Mouse (Mus musculus) monocyte, adult 2 months (primary cell): ENCODE measurements around the gene Ube3b.

Source experiments
- DNase-seq, 2 experiments: peaks; one replicate each; pipeline ENCODE4 v3.0.0; 2022; ENCODE audit warnings: low spot score in 2 of 2, low read depth in 1 of 2

Gene Ube3b

DNA sequence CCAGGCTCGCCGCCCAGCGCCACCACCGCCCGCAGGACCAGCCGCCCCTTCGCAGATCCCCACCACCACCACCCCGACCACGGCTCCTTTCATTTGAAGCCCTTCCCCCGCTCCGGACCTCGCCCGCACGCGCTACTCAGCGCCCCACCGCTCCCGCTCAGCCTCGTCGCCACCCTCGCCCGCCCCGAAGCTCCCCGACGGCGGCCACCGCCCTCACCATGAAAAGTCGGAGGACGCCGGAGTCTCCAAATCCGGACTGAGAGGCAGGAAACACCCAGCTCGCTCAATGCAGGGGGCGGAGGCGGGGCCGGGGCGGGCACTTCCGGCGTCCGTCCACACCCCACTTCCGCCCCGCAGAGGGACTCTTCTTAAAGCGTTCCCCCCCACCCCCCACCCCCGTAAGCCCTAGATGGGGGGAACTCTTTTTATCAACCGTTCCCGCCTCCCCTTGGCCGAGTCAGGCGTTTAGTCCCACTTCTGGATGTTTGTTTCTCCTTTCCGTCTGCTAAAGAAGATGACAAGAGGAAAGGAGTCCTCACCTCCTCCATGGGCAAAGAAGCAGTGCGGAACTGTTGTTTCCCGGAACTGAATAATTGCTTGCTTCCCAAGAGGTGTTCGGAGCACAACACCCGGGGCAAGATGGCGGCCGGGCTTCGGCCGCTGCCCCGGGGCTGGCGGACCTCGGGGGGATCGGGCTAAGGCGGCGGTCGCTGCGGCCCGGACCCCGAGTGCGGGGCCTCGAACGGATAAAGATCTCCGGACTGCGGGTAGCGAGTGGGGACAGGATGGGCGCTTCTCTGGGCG is at the start of gene Ube3b, which contains the start of gene Kctd10:
Gene Ube3b (plus strand): TSS at position 399 of the 804 bp plus-strand sequence.
Gene Kctd10 (minus strand): TSS at position 300 of the 804 bp plus-strand sequence.
- peak; percentile 57 to 79 for DNase-seq

DNA sequence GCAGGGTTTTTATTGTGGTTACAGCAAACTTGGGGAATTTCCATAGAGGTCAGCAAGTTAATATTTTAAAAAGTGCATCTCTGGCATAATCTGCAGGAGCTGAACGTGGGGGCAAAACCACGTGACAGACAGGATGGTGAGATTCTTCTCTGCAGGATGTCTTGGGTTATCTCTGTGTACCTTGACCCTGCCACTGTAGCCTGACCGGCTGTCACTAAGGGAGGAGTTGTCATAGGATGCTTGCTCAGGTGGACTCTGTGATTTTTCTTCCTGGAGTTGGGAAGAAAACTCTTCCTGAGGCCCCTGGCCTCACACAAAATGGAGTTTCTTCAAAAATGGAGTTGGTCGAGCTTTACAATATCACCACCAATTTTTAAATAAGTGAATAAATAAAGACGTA is 37.4 kb upstream of the Ube3b start:
- no peak for DNase-seq

DNA sequence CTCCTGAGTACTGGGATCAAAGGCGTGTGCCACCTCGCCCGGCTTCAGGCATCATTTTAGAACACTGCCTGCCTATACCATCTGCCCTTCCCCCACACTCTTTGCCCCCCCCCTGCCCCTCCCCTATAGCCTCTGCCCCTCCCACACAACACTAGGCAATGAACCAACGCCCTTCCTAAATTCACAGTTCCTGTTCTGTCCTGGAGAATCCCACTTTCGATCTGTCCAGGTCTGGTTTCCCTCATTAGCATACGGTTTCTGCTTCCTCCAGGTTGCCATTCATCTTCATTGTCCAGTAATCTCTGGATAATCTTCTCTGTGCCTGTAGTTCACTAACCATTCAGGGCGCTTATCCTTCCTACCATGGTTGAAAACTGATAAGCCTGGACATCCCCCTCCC is 36.8 kb upstream of the Ube3b start:
- DNase-seq = no peak

DNA sequence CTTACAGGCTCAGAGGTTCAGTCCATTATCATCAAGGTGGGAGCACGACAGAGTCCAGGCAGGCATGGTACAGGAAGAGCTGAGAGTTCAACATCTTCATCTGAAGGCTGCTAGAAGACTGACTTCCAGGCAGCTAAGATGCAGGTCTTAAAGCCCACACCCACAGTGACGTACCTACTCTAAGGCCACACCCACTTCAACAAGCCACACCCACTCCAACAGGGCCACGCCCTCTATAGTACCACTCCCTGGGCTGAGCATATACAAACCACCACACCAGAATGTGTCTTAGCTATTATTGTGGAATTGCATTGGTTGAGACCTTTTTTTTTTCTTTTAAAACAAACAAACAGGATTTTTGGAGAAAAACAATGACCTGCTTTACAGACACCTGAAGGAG is 34.9 kb upstream of the Ube3b start:
- DNase-seq = no peak

DNA sequence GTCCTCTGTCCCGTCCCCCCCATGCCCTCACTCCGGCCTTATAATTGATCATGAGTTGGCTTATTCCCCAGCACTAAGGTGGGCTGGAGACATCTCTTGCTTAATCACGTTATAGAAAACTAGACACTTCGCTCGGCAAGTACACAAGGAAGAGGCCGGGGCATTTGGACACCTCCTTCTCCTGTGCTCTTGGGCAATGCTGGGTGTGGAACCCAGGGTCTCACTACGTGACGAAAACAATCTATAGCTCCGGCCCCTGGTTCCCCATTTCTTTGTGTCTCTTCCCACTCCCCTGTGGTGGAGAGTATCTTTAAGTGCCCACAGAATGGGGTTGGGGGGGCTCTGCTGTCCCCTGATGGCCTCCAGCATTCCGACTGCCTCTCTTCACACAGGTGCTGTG is 33.4 kb upstream of the Ube3b start:
- DNase-seq = no peak

DNA sequence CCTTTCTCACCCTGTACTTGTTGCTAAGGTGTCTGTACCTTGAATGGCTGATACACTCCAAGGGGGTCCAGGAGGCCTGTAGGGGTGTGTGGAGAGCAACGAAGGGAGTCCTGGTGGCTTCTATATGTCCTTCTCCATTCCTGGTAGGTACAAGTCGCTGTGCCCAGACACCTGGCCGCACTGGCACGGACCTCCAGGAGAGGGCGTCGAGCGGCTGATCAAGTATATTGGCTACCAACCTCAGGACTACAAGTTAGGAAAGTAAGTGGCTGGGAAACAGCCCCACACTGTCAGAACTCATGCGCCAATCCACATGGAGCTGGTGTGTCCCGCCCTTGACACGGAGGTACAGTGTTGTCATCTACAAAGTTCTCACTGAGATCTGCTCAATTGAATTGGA is 28.9 kb upstream of the Ube3b start:
- no peak for DNase-seq

DNA sequence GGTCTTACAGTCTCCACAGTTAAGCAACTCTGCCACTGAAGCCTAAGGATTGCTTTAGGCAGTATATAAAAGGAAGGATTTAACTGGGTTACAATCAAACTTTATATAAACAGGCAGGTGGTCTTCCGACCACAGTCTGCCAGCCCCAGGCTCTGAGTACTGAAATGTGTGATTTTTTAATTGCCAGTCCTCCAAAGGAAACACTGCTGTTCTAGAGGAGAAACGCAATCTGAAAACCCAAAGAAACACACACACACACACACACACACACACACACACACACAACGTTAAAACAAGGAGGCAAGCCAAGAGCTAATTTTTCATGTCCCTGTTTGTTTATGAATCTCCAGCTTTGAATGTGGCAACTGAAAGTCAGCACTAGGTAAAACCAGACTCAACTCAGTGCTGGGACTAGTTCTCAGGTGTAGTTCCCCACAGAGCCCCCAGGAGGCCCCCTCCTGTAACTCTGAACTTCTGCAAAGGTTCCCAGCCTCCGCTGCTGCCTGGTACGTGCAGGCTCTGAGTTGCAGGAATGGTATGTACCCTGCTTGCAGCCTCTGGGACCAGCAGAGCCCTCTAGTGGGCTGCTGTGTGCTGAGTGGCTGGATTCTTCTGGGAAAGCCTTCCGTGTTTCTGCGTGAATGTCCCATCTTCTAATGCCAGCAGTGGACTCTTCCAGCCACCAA is 24.0 kb upstream of the Ube3b start:
- peak; percentile 30 to 39 for DNase-seq

DNA sequence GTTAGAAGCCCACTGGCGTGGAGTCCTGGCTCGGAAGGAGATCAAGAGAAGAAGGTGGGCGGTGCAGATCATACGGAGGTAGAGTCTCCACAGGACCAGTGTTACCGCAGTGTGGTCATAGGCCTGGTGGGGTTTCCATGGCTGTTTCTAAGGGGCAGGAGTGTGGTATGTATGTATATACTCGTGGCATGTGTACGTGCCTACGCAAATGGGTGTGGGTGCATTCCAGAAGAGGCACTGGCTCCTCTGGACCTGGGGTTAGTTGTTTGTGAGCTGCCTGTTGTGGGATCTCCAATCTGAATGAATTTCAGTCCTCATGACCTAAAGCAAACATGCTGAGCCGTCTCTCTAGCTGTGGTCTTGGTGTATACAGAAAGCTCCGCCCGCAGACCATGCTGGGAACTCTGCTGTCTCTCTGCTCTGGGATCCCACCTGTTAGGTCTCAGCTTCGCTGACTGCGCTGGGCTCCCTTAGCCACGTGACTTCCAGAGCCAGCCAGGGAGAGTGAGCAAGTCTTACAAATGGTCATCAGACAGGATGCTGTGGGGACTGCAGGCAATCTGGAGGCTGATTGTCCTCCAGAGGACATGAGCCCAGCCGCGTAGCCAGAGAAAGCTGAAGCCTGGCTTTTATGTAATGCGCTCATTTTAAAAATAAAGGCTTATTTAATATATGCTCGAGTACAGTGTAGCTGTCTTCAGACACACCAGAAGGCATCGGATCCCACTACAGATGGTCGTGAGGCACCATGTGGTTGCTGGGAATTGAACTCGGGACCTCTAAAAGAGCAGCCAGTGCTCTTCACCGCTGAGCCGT is 23.3 kb upstream of the Ube3b start:
- DNase-seq = no peak

DNA sequence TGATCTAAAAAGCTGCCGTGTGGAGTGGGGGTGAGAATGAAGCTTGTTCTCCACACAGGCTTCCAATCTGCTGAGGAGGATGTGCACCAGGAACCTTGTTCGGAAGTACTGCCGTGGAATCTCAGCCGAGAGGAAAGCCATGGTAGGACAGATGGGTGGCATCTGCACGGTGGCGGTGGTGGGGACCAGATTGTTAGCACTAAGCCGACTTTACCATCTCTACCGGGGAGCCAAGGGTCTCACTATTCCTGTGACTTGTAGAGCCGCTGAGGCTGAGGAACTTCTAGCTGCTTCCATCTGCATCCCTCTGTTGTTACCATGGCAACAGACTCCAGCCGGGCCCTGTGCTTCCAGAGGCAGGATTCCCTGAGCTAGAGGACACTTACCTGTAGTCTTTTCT is 21.6 kb upstream of the Ube3b start:
- DNase-seq = no peak

DNA sequence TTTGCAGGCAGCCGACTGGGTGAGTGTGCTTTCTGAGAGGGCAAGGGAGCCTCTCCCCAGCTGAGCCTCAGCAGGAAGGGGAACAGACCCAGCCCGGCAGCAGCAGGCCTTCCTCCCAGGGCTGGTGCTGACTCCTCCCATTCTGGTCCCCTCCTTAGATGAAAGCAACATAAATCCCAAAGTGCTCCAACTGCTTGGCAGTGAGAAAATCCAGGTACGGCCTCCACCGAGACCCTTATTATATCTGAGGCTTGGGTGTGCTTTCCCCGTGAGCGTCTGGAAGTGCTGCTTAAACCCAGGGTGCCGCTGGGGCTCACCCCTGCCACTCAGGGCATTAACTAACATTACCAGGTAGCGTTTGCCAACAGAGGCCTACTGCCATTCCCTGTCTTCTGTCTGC is 20.8 kb upstream of the Ube3b start:
- DNase-seq = no peak

DNA sequence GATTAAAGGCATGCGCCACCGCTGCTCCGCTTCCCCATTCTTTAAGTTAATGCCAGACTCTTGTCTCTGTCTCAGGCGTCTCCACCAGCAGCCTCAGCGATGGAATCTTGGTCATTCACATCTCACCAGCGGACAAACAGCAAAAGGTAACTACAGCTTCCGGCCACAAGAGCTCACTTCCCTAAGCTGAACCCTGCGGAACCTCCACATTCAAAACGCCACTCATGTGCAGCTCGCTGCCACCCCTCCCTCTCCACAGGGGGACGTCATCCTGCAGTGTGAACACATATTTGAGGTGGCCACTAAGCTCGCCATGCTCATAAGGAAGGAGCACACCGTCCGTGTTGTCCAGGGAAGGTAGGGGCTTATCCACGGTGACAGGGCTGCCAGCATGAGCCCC is 19.4 kb upstream of the Ube3b start:
- no peak for DNase-seq

DNA sequence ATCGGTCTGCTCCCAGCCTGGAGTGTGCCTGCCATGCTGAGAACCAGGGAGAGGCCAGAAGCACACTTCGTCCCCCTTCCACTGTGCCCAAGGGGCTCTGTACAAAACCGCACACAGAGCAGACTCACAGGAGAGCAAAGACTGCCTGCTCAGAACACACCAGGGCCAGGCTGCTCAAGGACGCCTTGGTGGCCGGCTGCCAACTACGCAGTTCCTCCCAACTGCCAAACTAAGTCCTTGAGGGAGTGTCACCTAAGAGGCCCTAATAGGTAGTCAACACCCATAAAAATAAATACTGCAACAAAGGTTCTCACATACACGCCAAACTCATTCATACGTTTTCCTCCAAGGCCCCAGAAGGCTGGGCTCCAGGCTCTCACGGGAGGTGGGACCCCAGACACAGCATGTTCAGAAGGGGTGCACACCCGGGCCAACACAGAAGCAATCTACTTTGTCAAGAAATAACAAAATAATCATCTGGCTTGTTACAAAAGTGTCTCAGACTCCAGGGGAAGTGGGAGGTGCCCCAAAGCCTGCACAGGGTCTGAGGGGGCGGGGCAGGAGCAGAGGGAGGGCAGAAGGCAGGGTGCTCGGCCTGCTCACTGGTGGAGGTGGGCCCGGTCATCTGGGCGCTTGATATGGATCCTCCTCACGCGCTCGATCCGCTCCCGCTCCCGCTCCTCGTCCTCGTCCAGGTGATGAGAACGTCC is 15.2 kb upstream of the Ube3b start:
- no peak for DNase-seq

DNA sequence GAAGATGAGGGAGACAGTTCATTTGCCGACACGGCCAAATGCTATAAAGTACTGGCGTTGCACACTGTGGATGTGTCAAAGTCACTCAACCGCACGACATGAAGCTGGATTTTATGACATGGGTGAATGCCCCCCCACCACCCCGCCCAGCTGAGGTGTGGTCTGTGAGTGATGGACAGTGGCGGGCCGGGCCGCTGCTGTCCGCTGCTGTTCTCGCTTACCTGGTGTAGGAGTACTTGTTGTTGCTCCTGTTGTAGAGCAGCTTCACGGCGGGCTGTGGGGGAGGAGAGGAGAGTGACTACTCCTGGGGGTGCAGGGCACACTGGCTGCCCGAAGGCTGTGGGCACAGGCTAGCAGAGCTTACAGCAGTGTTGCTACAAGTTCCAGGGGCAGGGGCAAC is 12.3 kb upstream of the Ube3b start:
- DNase-seq = no peak

DNA sequence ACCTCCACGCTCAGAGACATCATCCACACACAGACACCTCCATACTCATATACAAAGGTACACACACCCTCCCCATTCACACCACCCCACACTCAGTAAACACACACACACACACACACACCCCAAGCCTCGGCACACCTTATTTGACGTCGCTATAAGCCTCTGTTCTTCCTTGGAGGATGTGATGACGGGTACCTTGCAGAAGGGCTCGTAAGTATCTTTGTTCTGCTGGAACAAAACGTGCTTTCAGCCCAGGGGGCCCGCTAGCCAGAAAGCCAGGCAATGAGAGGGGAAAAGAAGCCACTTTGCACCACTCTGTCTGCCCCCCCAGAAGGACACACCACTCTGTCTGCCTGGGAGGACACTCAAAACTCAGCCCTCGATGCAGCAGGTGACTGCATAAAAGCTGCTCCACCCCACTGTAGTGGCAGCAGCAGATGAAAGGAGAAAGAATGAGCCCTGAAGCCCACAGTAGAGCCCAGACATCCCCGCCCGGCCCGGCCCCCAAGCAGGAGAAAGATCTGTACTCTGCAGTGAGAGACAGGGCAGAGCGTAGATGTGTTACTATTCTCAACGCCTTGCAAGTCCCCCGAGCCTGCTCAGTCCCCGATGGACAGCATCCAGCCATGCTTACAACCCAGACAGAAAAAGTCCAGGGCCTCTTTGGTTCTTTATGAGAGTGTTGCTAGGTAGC is 11.5 kb upstream of the Ube3b start:
- DNase-seq = no peak

DNA sequence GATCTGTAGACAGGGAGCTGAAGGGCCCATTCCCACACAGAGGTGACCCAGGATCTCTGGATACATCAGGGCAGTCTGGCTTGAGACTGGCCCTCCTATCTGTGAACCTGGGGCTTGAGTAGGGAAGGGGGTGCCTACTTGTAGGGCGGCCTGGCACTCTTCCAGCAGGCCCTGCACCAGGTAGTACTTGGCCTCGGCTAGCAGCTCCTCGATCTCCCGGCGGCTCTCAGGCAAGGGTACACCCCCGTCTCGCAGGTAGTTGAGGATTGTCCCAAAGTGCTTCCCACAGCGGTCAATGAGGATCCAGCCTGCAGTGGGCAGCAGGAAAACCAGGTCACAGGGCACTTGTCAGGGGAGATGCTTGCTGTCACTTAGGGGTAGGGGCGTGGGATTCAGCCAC is 10.5 kb upstream of the Ube3b start:
- DNase-seq = no peak

DNA sequence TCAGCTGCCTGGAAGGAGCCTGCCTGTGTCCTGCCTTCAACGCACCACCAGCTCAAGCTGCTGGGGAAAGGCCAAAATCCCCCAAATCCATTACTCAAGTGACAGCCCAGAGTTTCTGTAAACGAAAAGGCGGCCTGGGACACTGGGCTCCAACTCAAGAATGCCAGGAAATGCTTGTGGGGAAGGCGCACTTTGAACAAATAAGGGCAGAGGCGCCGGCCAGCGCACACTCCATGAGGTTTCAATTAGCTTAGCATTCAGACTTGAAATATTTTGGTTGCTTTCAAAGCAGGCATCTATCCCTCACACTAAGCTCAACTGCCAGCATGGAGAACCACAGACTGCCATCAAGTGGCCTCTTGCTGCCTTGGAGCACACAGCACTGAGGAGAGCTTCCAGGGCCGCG is 10.0 kb upstream of the Ube3b start:
- DNase-seq = no peak

DNA sequence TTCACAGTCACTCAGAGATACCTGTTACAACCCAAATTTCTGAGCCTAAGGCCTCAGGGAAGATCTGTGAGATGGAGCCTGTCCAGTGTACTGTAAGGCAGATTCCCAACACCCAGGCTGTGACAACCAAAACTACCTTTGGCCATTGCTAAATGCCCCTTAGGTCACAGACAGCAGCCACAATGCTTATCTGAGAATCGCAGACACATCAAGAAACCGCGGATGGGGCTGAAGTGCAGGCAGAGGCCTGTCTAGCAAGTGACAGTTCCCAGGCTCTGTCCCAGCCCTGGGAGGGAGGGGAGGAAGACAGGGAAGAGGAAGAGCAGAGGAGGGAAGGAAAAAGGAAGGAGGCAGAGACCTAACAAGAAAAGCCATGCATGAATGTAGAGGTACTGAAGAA is 9.1 kb upstream of the Ube3b start:
- DNase-seq = no peak

DNA sequence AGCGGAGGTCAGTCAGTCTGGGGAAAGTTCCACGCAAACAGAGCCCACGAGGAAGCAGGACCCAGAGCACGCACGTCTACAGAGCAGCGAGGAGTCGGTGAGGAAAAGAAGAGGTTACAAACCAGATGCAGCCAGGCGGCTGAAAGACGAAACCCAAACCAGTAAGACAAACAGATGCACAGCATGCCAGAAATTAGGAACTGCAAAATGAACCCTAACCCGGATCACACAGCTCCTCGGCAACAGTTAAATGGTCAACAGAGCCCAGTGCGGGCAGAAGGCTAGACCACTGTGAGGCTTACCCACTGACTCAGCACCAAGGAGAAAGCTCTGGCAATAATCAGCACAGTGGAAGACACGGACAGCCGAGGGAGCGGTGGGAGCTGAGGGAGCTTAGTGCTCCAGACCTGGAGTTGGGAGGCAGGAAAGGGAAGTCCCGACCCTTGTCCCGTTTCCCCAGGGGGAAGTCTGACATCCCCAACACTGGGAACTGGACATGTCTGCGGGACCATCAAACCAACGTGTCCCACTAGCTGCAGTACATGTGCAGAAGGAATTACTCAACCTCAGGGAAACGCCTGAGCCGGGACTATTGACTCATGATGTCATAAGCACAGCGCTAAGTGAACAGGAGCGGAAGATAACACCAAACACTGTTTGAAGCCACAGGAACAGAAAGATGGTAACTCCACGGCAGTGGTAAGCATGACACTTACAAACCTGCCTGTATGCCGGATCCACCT is 8.5 kb upstream of the Ube3b start:
- no peak for DNase-seq

DNA sequence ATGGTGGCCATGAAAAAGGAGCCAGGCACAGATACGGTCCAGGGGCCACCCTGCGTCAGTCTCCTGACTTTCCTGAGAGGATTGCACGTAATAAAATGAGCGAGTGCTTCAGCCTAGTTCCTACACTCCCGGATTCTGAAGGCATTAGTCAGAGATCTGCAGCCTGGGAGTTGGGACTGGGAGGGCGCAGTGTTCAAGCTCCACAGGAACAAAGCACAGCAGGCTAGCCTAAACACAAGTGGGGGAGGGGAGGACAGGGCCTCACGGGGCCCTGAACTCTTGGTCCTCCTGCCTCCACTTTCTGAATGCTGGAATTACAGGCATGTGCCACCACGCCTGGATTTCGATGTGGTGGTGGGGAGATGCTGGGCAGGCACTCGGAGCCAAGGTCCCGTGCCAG is 7.8 kb upstream of the Ube3b start:
- no peak for DNase-seq

DNA sequence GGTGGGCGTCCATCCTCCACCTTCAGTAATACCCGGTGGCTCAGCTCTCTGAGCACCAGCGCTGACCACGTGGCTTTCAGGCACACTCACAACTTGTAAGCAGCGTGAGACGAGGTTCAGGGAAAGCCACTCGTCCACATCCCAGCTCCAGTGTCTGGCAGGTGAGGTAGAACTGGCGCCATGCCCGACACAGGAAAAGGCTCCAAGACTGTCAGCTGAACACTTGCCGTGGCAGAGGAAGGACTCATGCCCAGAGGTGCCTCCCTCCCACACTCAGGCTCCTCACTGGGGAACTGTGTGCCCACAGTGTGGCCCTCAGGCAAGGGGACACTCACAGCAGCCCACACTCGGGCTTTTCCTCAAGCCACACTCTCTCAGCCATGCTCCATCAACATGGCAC is 7.2 kb upstream of the Ube3b start:
- no peak for DNase-seq
